Mouse (Mus musculus) heart, adult 2 months (tissue): ENCODE results near the gene Susd6.

Source experiments
- CTCF ChIP-seq: fragments of 200-600 bp; IDR thresholded peaks from 2 replicates; pipeline ENCODE4 v1.8.1; 2022; ENCODE audit warnings: antibody characterized with exemption, mild to moderate bottlenecking, moderate library complexity
- EP300 ChIP-seq: fragments of 200-500 bp; IDR thresholded peaks from 2 replicates; pipeline ENCODE4 v1.6.1; 2011; ENCODE audit warnings: low read depth, low read length, control low read depth; ENCODE audit not compliant: insufficient read depth
- POLR2A ChIP-seq: fragments of 200-500 bp; IDR thresholded peaks from 2 replicates; pipeline ENCODE4 v1.6.1; 2011; ENCODE audit warnings: mild to moderate bottlenecking, low read depth, low read length, control low read depth; ENCODE audit not compliant: insufficient read depth

- TF ChIP-seq POLR2A = no peak
- no peak for TF ChIP-seq CTCF
- no peak for TF ChIP-seq EP300
Observed at GRCm38 (mm10) chr12:80861916-80862315, 71.6 kb downstream of the Susd6 start.
